Mouse (Mus musculus) adrenal gland, postnatal 10 days (tissue): ENCODE measurements around the gene Copa. TPM values are rescaled to one million over a fixed set of nuclear protein-coding genes. Genes with fewer than 3 reads are reported as not detected.
A peak's percentile ranks its signal among the peaks of the same experiment; 100 is the strongest.

Source experiments
- DNase-seq: peaks from one replicate; pipeline ENCODE4 v3.0.0; 2021; ENCODE audit warnings: mixed read lengths
- total RNA-seq, 2 experiments: library from RNA; stranded (reverse); gene quantifications; 2 replicates each; pipeline ENCODE4 v1.2.3; 2021

Gene Copa
- total RNA-seq, 2 experiments from 2014 or later: 150 to 151 TPM

DNA sequence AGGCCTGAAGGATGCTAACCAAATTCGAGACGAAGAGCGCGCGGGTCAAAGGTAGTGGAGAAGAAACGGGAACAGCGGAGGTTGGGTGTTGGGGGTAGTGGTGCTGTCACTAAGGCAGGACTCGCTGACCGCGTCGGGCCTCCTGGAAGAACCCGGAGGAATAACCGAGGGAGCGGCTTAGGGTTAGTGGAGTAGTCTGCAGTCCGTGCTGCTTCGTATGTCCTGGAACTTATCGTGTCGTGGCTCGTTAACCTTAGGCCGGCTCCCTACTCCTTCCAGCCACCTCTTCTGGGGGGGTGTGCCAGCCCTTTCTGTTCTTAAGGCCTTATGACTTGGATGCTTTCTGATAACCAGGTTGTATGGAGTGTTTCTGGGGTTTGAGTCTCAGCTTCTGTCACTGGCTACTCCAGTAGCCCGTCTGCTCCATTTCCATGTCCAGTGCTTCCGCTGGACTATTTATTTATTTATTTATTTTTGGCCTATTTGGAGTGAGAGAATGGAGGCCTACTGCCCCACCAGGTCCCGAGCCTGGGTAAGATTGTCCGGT lies 643 bp downstream of the Copa start:
- DNase-seq: no peak

DNA sequence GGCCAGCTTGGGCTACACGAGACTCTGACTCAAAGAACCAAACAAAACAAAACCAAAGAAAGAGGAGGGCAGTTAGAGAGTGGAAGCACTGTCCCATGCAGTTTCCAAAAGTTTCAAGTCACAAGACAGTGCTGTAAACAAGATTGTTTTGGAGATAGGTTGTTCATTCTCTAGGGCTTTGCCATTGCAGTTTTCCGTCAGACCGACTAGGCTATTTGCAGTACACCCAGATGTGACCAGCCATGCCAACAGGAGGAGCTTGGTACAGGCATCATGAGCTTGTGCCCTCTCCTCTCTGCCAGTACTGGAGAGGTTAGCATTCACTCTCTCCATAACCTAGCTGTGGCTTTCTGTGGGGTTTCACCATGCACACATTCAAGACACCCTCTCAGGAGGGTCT lies 11.2 kb downstream of the Copa start:
- DNase-seq: no peak

DNA sequence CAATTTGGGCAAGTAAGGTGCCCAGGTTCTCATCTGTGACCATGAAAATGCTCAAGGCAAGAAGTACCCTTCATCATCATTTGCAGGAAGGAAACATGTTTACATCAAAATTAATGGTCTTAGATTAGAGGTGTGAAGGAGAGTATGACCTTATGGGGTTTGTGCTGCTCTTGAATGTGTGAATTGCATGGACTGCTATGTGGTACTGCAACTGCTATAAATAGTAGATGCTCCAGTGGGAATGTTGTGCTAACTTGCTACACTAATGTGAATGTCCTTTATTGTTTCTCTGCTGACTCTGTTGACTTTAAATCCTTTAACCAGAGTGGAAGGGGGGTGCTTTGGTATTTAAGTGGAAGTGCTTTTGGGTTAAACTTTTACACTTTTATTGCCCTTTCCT lies 12.0 kb downstream of the Copa start:
- DNase-seq: no peak

DNA sequence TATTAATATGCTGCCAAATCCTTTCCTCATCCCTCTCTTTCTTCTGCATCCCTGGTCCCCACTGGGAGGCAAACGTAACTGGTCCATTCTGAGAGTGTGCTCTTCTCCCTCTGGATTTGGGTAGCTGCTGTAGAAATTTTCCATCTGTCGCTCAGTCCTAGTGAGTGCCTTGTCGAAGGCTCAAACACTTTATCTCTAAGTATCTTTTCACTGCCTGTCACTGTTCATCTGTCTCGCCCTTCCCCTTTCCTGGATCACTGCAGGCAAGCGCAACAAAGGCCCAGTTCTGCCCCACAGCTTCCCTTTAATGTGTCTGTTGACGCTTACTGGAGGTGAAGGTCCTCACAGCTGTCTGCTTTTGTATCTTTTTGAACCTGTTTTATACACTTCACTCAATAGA lies 12.9 kb downstream of the Copa start:
- DNase-seq: no peak

DNA sequence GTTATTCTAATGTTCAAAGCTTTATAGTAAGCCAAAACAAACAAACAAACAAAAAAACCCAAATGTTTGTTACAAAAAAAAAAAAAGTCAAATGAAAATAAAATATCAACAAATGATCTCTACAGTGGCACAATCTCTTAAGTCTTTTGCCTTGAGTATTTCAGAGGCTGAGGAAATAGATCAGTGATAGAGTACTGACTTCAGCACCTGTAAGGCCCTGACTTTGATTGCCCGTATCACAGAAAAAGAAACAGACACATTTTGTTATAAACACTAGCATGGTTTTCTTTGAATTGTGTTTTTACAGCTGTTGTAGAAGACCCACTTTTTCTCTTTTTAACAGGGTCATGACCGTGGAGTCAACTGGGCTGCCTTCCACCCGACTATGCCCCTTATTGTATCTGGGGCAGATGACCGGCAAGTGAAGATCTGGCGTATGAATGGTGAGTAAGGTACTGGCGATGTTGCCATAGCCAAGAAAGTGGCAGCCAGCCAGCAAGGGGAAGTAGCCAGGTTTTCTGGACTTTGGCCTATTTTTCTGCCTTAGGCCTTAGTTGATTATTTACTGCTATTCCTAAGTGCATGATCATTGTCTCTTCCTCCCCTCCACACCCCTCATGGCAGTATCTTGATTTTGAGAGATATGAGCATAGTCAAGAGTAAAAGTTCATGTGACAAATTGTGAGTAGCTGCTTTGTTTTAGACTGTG lies 17.1 kb downstream of the Copa start:
- peak; percentile 63 for DNase-seq

DNA sequence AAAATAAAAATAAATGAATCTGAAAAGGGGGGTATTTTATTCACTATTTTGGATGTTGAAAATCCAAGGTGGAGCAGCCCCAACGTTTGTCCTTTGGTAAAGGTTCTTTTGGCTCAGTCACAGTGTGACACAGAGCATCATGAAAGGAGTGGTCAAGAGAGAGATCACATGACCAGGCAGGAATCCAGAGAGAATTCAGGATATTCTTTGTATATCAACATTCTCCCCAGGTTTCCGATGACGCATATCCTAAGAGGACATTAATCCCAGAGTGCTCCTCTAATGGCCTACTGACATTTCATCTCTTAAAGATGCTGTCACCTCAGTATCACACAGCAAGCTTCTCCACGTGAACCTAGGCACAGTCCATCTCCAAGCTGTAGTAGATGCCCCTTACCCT lies 21.3 kb downstream of the Copa start:
- no peak for DNase-seq

DNA sequence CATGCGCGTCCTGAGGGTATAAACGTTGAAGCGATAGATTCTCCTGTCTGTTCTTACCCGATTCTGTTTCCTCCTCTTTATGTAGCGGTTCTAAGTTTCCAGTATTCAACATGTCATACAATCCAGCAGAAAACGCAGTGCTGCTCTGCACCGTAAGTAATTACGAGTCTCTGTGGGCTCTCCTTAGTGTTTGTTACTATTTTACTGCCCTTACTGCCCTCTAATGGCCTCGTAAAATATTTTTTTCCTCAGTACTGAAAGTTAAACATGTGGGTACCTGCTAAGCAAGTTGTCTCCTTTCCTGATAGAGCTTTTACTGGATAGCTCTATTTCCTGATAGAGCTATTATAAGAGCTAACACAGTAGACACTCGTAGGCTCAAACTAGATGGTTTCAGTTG lies 22.8 kb downstream of the Copa start:
- DNase-seq: no peak

DNA sequence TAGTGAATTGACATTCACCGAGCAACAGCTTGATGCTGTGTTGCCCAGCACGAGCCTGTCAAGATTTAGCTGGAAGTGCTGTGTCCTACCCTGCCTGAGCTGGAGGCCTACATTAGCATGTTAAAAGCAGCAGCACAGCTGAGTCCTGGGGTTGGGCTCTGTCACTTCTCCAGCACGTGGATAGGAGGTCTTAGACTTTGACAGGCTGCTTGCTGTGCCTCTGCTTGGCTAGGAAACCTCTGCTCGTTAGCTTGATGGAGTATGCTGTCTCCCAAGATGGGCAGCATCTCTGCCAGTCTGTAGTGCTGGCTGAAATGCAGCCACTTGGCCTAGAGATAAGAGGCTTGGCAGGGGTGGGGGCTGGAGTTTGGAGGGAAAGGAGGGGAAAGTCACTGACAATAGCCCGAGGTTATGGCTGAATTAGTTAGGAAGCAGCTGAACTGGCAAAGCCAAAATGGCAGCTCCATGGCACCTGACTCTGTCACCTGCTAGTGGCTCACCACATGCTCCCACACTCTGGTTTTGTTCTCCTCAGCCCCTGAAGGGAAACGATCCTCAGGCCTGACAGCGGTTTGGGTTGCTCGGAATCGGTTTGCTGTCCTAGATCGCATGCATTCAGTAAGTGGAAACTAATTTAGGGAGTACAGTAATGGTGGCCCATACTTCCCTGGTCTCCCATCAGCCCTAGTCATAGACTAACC lies 25.6 kb downstream of the Copa start:
- no peak for DNase-seq

DNA sequence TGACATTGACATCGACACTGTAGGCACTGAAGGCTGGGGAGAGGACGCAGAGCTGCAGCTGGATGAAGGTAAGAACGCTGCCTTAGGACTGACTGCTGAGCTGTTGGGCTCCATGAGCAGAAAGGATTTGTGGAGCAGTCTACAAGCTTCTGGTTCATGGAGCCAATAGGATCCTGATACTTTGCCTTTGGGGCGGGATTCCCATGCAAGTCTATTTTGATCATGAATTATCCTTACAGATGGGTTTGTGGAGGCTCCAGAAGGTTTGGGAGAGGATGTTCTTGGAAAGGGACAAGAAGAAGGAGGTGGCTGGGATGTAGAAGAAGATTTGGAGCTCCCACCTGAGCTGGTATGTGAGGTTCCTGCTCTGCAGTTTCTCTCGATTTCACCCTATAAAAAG lies 34.6 kb downstream of the Copa start:
- DNase-seq: no peak

DNA sequence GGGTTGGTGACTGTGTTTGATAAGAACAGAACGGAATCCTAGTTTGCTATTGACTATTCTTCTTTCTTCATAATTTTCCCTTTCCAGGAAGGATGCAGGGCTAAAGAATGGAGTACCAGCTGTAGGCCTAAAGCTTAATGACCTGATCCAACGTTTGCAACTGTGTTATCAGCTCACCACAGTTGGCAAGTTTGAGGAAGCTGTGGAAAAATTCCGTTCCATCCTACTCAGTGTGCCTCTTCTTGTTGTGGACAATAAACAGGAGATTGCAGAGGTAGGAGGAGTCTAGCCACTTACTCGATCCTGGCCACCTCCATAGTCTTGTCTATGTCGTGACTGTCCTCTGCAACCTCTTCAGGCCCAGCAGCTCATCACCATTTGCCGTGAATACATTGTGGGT lies 36.8 kb downstream of the Copa start:
- DNase-seq: no peak

DNA sequence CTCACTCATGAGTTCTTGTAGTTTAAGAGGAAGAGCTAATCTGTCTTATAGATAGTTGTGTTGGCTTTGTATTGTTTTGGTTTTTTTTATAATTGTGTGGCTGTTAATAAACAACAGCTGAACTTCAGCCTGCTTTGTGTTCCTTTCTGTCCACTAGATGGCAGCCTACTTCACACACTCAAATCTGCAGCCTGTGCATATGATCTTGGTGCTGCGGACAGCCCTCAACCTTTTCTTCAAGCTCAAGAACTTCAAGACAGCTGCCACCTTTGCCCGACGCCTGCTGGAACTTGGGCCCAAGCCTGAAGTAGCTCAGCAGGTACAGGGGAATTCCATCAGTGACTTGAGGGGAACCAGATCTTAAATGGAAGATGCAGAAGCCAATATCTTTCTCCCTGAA lies 37.4 kb downstream of the Copa start:
- peak; percentile 44 for DNase-seq

DNA sequence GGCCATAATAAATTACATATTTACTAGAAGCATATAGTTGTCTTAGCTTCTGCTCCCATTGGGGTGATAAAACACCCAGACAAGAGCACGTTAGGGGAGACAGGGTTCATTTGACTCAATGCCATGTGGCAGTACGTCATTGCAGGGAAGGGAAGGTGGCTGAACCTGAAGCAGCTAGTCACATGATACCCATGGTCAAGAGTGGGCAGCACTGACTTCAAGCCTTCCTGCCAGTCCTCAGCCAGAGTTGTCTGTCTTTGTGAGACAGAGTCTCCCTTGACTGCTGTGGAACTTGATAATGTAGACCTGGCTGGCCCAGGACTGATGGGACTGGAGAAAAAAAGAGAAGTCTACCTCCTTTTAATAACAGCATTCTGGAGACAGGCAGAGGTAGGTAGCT lies 40.3 kb downstream of the Copa start:
- DNase-seq: no peak

DNA sequence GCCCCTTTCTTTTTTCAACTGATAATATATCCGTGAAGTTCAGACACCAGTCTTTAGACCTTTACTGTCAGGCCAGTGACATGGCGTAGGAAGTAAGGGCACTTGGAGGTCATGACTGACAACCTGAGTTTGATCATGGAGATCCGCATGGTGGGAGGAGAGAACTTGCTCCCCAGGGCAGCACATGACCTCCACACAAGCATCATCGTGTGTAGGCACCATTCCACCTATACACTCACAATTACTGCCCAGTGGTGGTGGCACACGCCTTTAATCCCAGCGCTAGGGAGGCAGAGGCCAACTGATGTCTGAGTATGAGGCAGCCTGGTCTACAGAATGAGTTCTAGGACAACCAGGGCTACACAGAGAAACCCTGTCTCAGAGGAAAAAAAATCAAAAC lies 42.2 kb downstream of the Copa start:
- DNase-seq: no peak

DNA sequence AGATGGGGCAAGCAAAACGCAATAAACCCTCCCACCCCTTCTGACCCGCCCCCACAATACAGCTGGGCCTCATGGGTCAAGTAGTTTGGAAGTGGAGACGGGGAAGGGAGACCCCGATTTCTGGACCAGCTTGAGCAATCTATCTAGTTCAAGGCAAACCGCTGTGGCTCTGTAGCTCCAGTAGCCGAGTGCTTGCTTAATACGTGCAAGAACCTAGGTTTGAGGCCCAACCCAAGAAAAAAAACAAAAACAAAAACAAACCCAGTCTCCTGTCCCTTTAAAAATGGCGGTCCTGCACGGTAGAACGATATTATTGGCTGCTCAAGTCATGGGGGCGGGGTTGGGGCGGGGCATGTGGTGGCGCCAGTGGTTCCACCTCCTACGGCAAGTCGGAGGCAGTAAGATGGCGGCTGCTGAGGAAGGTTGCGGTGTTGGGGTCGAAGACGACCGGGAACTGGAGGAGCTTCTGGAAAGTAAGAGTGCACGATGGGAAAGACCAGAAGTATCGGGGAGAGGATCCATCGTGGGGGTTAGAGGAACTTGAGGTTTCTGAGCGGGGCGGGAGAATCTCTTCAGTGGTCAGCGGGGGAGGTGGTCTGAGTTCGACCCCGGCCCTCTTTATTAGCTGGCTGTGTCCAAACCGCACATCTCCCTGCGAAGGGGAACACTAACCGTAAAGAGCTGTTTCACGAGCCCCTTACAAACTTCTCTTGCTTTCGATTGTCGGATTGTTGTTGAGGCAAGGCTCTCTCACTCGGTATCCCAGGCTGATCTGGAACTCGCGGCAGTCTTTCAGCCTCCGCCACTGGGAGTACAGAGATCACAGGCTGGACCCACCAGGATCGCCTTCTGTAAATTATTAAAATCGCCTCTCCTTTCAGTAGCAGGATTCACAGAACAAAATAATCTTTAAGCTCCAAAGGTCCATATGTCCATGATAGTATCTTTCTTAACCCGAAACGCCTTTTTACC lies 44.3 kb downstream of the Copa start, which contains the start of gene Pex19:
Pex19 (plus strand) TSS at position 380 of the 972 bp plus-strand sequence.
- peak; percentile 89 for DNase-seq

DNA sequence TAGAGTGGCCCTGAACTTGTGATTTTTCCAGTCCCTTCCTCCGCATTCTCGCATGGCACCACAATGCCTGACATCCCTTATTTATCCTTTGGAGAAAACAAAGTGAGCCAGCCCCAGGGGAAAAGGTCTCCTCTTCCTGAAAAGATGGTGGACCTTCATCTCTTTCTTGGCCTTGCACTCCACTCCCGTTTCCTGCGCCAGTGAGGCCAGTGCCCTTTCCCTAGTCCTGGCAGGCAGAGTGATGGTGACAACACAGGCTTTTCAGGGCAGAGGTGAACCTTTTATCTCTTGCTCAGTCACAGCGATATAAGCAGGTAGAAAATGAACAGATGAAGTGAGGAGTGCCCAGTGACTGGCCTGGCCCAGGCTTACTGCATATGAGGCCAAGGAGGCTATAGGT lies 45.2 kb downstream of the Copa start:
- DNase-seq: peak; percentile 62

DNA sequence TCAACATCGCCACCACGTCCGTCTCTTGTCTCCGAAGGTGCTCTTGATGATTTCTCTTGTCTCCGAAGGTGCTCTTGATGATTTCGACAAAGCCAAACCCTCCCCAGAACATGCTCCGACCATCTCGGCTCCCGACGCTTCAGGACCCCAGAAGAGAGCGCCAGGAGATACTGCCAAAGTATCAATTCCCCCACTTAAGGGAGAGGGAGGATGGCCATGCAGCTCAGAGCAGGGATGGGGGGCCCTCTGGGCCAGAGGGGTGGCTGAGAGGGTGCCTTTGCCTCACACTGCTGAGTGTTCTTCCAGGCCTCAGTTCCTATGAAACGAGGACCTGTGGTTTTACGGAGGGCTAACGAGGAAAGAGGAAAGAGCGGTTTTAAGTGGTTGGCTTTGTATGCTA lies 46.2 kb downstream of the Copa start:
- DNase-seq: no peak

DNA sequence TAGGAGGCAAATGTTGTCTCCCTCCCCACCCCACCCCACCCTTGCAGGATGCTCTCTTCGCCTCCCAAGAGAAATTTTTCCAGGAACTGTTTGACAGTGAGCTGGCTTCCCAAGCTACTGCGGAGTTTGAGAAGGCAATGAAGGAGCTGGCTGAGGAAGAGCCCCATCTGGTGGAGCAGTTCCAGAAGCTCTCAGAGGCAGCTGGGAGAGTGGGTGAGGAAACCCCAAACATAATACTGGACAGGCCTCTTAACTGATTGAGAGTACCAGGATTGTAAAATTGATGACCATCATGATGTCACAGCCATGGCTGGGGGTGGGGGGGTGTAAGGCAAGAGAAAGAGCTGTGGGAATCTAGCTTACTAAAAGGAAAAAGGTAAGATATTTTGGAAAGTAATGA lies 46.8 kb downstream of the Copa start:
- peak; percentile 31 for DNase-seq

DNA sequence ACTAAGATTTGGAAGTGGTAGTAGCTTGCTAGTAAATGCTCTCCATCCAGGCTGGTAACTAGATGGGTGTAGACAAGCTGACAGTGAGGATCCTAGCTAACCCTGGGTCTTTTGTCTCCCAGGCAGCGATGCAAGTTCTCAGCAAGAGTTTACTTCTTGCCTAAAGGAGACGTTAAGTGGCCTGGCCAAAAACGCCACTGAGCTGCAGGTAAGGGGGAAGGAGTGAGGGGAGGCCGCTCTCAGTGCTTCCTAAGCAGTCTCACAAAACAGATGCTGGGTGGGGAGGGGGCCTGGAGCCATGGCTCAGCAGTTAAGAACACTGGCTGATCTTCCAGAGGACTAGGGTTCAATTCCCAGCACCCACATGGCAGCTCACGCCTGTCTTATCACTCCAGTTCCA lies 47.5 kb downstream of the Copa start:
- no peak for DNase-seq

DNA sequence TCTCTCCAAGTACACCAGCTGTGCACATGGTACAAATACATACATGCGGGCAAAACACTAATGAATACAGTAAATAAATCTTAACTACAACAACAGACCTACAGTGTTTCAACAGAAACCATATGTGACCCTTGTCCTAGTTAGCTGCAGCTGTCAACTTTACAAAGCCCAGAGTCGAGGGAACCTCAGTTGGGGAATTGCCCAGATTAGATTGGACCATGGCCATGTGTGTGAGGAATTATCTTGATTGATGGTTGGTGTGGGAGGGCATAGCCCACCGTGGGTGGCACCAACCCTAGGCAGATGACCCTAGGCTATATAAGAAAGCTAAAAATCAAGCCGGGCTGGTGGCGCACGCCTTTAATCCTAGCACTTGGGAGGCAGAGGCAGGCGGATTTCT lies 50.0 kb downstream of the Copa start:
- DNase-seq: peak; percentile 31

DNA sequence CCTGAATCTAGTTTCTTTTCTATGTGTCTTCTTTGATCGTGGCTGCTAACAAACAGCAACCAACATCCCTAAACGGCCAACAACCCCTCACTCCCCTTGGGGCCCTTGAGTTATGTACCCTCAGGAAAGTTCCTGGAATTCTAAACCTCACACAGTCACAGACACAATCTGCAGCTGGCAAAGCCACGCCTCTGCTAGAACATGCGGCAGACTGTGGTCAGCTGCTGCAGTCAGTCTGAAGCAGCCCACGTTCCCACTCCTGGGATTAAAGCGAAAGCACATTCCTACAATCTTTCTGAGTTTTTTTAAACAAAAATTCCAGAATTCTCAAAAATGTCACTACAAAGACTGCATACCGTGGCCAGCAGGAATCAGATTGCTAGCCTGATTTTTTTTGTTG lies 51.2 kb downstream of the Copa start:
- no peak for DNase-seq

DNA sequence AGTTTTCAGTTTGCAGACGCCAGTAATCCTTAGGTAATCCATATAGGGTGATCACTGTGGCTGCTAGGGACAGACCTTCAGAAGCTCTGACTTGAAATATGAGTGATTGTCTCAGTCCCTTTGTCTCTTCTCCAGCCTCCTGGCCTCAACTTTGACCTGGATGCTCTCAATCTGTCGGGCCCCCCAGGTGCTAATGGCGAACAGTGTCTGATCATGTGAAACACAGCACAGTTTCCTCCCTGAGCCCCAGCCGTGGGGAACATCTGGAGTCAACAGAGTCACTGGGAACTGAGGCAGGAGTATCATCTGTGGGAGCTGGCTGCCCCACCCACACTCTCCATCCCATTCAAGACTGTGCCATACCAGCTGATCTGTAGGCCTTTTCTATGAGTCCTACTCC lies 51.7 kb downstream of the Copa start:
- DNase-seq: no peak

DNA sequence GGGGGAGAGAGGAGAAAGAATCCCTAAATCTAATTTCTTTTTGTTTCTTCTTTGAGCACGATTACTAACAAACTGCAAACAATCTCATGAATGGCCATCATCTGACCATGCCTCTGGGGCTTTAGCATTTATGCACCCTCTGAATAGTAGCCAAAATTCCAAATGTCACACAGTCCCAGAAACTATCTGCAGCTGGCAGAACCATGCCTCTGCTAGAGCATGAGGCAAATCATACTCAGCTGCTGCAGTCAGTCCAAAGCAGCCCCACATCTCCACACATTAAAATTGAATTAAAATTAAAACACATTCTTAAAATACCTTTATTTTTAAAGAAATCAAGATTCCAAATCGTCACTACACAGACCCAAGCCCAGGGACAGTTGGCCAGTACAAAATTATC lies 57.8 kb downstream of the Copa start:
- DNase-seq: no peak

DNA sequence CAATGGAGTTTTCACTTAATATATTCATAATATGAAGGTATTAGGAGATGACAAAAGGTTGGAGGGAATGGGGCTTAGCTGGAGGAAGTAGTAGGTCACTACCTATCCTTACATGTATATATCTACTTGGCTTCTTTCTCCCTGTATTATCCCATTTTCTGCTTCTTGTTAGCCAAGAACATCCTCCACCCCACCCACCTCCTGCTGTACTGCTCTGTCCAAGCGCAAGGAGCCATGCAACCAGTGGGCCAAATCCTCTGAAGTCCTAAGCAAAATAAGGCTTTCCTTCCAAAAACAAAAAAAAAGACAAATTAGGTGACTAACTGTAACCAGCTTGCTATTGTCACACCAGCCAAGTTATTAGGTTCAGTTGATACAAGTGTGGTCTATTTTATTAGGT lies 58.5 kb downstream of the Copa start:
- DNase-seq: no peak
